Mouse (Mus musculus): ENCODE data around the gene Cdc42bpb. TPM values are rescaled to one million over a fixed set of nuclear protein-coding genes. Genes with fewer than 3 reads are reported as not detected.

The Cdc42bpb gene
- total and polyA plus RNA-seq, 2 experiments: 19.5 to 122 TPM

GRCm38 (mm10) chr12:111314273-111314672 lies 63.2 kb downstream of the Cdc42bpb start:
- WGBS: 95% methylated on average over 7 of the region's 7 CpGs
- TF ChIP-seq POLR2A (IDR thresholded peaks at IDR 0.05; ENCODE audit: extremely low read depth, insufficient read depth, low read length) (no peak), CTCF (IDR thresholded peaks at IDR 0.05; ENCODE audit: low read depth, low read length) (no peak)
- peaks cover 73% of the 10 kb centered on the region for H3K36me3 ChIP-seq (ENCODE audit: control insufficient read depth, insufficient read depth, low read length)

GRCm38 (mm10) chr12:111311775-111312174 lies 65.7 kb downstream of the Cdc42bpb start:
- no peak for TF ChIP-seq POLR2A (IDR thresholded peaks at IDR 0.05; ENCODE audit: extremely low read depth, insufficient read depth, low read length)
- no peak for TF ChIP-seq CTCF (IDR thresholded peaks at IDR 0.05; ENCODE audit: low read depth, low read length)
- H3K9ac ChIP-seq (ENCODE audit: low read depth, low read length): no peak overlapping the region
- no peak overlapping the region for H3K27ac ChIP-seq (replicated peaks; ENCODE audit: insufficient read depth, low read depth, low read length)
- no peaks in the 10 kb centered on the region for H3K4me1 ChIP-seq (ENCODE audit: control insufficient read depth, insufficient read depth, low read length)
- no peak for DNase-seq (ENCODE audit: extremely low read depth, low read depth, low spot score)
- H3K36me3 ChIP-seq (ENCODE audit: control insufficient read depth, insufficient read depth, low read length): peaks cover 67% of the 10 kb centered on the region
- no peaks in the 10 kb centered on the region for H3K27me3 ChIP-seq (ENCODE audit: control insufficient read depth, insufficient read depth, low read length)
- WGBS: 90% methylated on average over 10 of the region's 10 CpGs
- H3K4me3 ChIP-seq (ENCODE audit: insufficient read depth, low read depth, low read length): no peak overlapping the region
- no peaks in the 10 kb centered on the region for H3K79me2 ChIP-seq (ENCODE audit: control insufficient read depth, insufficient read depth, low read length)

More at GRCm38 (mm10) chr12:111314273-111314672, 63.2 kb downstream of the Cdc42bpb start:
- DNase-seq (ENCODE audit: extremely low read depth, low read depth, low spot score): no peak
- Histone ChIP-seq H3K27ac (replicated peaks; ENCODE audit: insufficient read depth, low read depth, low read length) (no peak overlapping the region), H3K4me1 (ENCODE audit: control insufficient read depth, insufficient read depth, low read length) (no peaks in the 10 kb centered on the region), H3K4me3 (ENCODE audit: insufficient read depth, low read depth, low read length) (no peak overlapping the region), H3K79me2 (ENCODE audit: control insufficient read depth, insufficient read depth, low read length) (no peaks in the 10 kb centered on the region), H3K27me3 (ENCODE audit: control insufficient read depth, insufficient read depth, low read length) (no peaks in the 10 kb centered on the region), H3K9ac (ENCODE audit: low read depth, low read length) (no peak overlapping the region)

DNA sequence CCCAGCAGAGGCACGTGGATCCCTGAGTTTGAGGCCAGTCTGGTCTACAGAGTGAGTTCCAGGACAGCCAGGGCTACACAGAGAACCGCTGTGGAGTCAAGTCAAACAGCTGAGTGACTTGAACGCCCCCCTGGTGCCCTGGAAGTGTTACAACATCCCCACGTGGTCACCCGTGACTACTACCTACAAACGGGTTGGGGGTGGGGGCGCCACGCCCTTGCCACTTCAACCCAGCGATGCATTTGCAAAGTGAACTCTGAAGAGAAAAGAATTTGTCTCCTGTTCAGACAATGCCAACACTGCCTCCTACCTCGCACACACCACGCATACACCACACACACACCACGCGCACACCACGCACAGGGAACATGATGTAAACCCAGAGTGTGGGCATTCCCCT lies 67.6 kb downstream of the Cdc42bpb start:
- 83% methylated on average over 14 of the region's 14 CpGs for WGBS
- Histone ChIP-seq H3K27ac (replicated peaks; ENCODE audit: insufficient read depth, low read depth, low read length) (no peak overlapping the region), H3K36me3 (ENCODE audit: control insufficient read depth, insufficient read depth, low read length) (peaks cover 61% of the 10 kb centered on the region)

GRCm38 (mm10) chr12:111309256-111309655 lies 68.3 kb downstream of the Cdc42bpb start:
- Histone ChIP-seq H3K79me2 (ENCODE audit: control insufficient read depth, insufficient read depth, low read length) (no peaks in the 10 kb centered on the region), H3K9ac (ENCODE audit: low read depth, low read length) (no peak overlapping the region), H3K4me1 (ENCODE audit: control insufficient read depth, insufficient read depth, low read length) (no peaks in the 10 kb centered on the region), H3K27me3 (ENCODE audit: control insufficient read depth, insufficient read depth, low read length) (no peaks in the 10 kb centered on the region), H3K27ac (replicated peaks; ENCODE audit: insufficient read depth, low read depth, low read length) (no peak overlapping the region), H3K4me3 (ENCODE audit: insufficient read depth, low read depth, low read length) (no peak overlapping the region), H3K36me3 (ENCODE audit: control insufficient read depth, insufficient read depth, low read length) (peaks cover 60% of the 10 kb centered on the region)
- DNase-seq (ENCODE audit: extremely low read depth, low read depth, low spot score): no peak
- WGBS: 82% methylated on average over 12 of the region's 12 CpGs
- TF ChIP-seq POLR2A (IDR thresholded peaks at IDR 0.05; ENCODE audit: extremely low read depth, insufficient read depth, low read length): no peak
- TF ChIP-seq CTCF (IDR thresholded peaks at IDR 0.05; ENCODE audit: low read depth, low read length): no peak

More for the DNA sequence above, 67.6 kb downstream of the Cdc42bpb start:
- Histone ChIP-seq H3K9ac (ENCODE audit: low read depth, low read length) (no peak overlapping the region), H3K4me3 (ENCODE audit: insufficient read depth, low read depth, low read length) (no peak overlapping the region), H3K4me1 (ENCODE audit: control insufficient read depth, insufficient read depth, low read length) (no peaks in the 10 kb centered on the region), H3K27me3 (ENCODE audit: control insufficient read depth, insufficient read depth, low read length) (no peaks in the 10 kb centered on the region), H3K79me2 (ENCODE audit: control insufficient read depth, insufficient read depth, low read length) (no peaks in the 10 kb centered on the region)
- no peak for TF ChIP-seq POLR2A (IDR thresholded peaks at IDR 0.05; ENCODE audit: extremely low read depth, insufficient read depth, low read length)
- no peak for TF ChIP-seq CTCF (IDR thresholded peaks at IDR 0.05; ENCODE audit: low read depth, low read length)
- DNase-seq (ENCODE audit: extremely low read depth, low read depth, low spot score): no peak

- no peak for DNase-seq (ENCODE audit: extremely low read depth, low read depth, low spot score)
- no peaks in the 10 kb centered on the region for H3K4me1 ChIP-seq (ENCODE audit: control insufficient read depth, insufficient read depth, low read length)
- H3K27me3 ChIP-seq (ENCODE audit: control insufficient read depth, insufficient read depth, low read length): no peaks in the 10 kb centered on the region
- TF ChIP-seq POLR2A (IDR thresholded peaks at IDR 0.05; ENCODE audit: extremely low read depth, insufficient read depth, low read length): no peak
- no peak for TF ChIP-seq CTCF (IDR thresholded peaks at IDR 0.05; ENCODE audit: low read depth, low read length)
- peaks cover 48% of the 10 kb centered on the region for H3K36me3 ChIP-seq (ENCODE audit: control insufficient read depth, insufficient read depth, low read length)
- no peak overlapping the region for H3K9ac ChIP-seq (ENCODE audit: low read depth, low read length)
- no peak overlapping the region for H3K27ac ChIP-seq (replicated peaks; ENCODE audit: insufficient read depth, low read depth, low read length)
- H3K79me2 ChIP-seq (ENCODE audit: control insufficient read depth, insufficient read depth, low read length): no peaks in the 10 kb centered on the region
- 68% methylated on average over 8 of the region's 8 CpGs for WGBS
- no peak overlapping the region for H3K4me3 ChIP-seq (ENCODE audit: insufficient read depth, low read depth, low read length)
Measured at GRCm38 (mm10) chr12:111306821-111307220, 70.7 kb downstream of the Cdc42bpb start.

GRCm38 (mm10) chr12:111303702-111304337 lies 73.7 kb downstream of the Cdc42bpb start:
- no peaks in the 10 kb centered on the region for H3K27me3 ChIP-seq (ENCODE audit: control insufficient read depth, insufficient read depth, low read length)
- WGBS: 95% methylated on average over 8 of the region's 8 CpGs
- TF ChIP-seq CTCF (IDR thresholded peaks at IDR 0.05; ENCODE audit: low read depth, low read length) (no peak), POLR2A (IDR thresholded peaks at IDR 0.05; ENCODE audit: extremely low read depth, insufficient read depth, low read length) (no peak)
- DNase-seq (ENCODE audit: extremely low read depth, low read depth, low spot score): no peak
- peaks cover 37% of the 10 kb centered on the region for H3K36me3 ChIP-seq (ENCODE audit: control insufficient read depth, insufficient read depth, low read length)
- H3K27ac ChIP-seq (replicated peaks; ENCODE audit: insufficient read depth, low read depth, low read length): no peak overlapping the region
- H3K9ac ChIP-seq (ENCODE audit: low read depth, low read length): no peak overlapping the region
- no peak overlapping the region for H3K4me3 ChIP-seq (ENCODE audit: insufficient read depth, low read depth, low read length)
- H3K4me1 ChIP-seq (ENCODE audit: control insufficient read depth, insufficient read depth, low read length): no peaks in the 10 kb centered on the region
- no peaks in the 10 kb centered on the region for H3K79me2 ChIP-seq (ENCODE audit: control insufficient read depth, insufficient read depth, low read length)

Data from liver, adult 2 months (tissue).